ENCODE assay signal across 31 mouse cellular contexts in the genomic region with DNA sequence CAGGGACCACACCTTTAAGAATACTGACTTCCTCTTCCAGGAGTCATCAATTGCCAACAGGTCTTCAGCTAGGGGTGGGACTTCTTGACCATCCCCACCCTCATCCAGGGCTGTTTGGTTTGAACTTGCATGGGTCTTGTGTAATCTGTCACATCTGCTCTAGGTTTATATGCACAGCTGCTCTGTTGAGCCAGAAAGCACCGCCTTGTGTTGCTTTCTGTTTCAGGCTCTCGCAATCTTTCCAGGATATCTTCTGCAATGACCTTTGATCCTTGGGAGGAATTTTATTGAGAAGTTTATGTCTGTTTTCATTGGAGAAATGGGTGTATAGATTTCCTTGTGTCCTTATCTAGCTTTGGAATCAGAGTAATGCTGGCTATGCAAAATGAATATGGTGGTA.
"Had no signal": no experiment of that assay in that cellular context is flagged by ENCODE, and none has a peak within 500 bp of the region (broad histone marks: within the 10 kb centered on the region; RNA-seq: fewer than 3 reads in every experiment).

No protein-coding gene starts in this region.

- H3K9ac ChIP-seq: limb, embryonic 12.5 days; limb, embryonic 13.5 days; limb, embryonic 15.5 days; liver, embryonic 12.5 days; liver, embryonic 13.5 days; liver, embryonic 14.5 days; liver, embryonic 15.5 days; liver, postnatal 0 days; lung, embryonic 14.5 days; lung, embryonic 15.5 days; midbrain, embryonic 12.5 days; midbrain, embryonic 13.5 days; midbrain, embryonic 15.5 days had no signal

- DNase-seq: left cerebral cortex, postnatal 4 days; liver; liver, embryonic 13.5 days; liver, postnatal 0 days; lung, adult 18-20 months; lung, adult 2 months; lung, embryonic 14.5 days; lung, postnatal 10 days; lung, postnatal 14 days; lung, postnatal 36 days; lung, postnatal 4 days; midbrain, embryonic 14.5 days had no signal

- H3K27ac ChIP-seq: limb, embryonic 10.5 days; limb, embryonic 12.5 days; limb, embryonic 13.5 days; limb, embryonic 15.5 days; liver, embryonic 12.5 days; liver, embryonic 13.5 days; liver, embryonic 14.5 days; liver, embryonic 15.5 days; lung, embryonic 15.5 days; macrophage; midbrain, embryonic 10.5 days; midbrain, embryonic 12.5 days; midbrain, embryonic 13.5 days; midbrain, embryonic 15.5 days had no signal

- H3K4me2 ChIP-seq: limb, embryonic 12.5 days; limb, embryonic 13.5 days; limb, embryonic 15.5 days; liver, embryonic 11.5 days; liver, embryonic 12.5 days; liver, embryonic 13.5 days; liver, embryonic 15.5 days; lung, embryonic 14.5 days; lung, embryonic 15.5 days; midbrain, embryonic 11.5 days; midbrain, embryonic 12.5 days; midbrain, embryonic 13.5 days; midbrain, embryonic 15.5 days had no signal

- H3K27me3 ChIP-seq: limb, embryonic 12.5 days; limb, embryonic 13.5 days; limb, embryonic 15.5 days; liver, embryonic 12.5 days; liver, embryonic 13.5 days; liver, embryonic 15.5 days; lung, embryonic 15.5 days; megakaryocyte, embryonic 14.5 days; midbrain, embryonic 12.5 days; midbrain, embryonic 13.5 days; midbrain, embryonic 15.5 days had no signal

- H3K9me3 ChIP-seq: limb, embryonic 10.5 days; limb, embryonic 12.5 days; limb, embryonic 13.5 days; limb, embryonic 15.5 days; liver, embryonic 12.5 days; liver, embryonic 13.5 days; liver, embryonic 15.5 days; lung, embryonic 15.5 days; midbrain, embryonic 10.5 days; midbrain, embryonic 12.5 days; midbrain, embryonic 13.5 days; midbrain, embryonic 15.5 days had no signal

- H3K36me3 ChIP-seq: limb, embryonic 10.5 days; limb, embryonic 12.5 days; limb, embryonic 13.5 days; limb, embryonic 15.5 days; liver, embryonic 12.5 days; liver, embryonic 13.5 days; liver, embryonic 15.5 days; lung, embryonic 15.5 days; midbrain, embryonic 10.5 days; midbrain, embryonic 12.5 days; midbrain, embryonic 13.5 days; midbrain, embryonic 15.5 days had no signal

- ATAC-seq: liver, embryonic 12.5 days; liver, postnatal 0 days; lung, postnatal 0 days; midbrain, embryonic 13.5 days; midbrain, embryonic 15.5 days; midbrain, embryonic 16.5 days had no signal

- H3K4me1 ChIP-seq: limb, embryonic 10.5 days; limb, embryonic 12.5 days; limb, embryonic 13.5 days; limb, embryonic 15.5 days; liver, embryonic 12.5 days; liver, embryonic 13.5 days; liver, embryonic 15.5 days; megakaryocyte, embryonic 14.5 days; midbrain, embryonic 10.5 days; midbrain, embryonic 12.5 days; midbrain, embryonic 13.5 days; midbrain, embryonic 15.5 days had no signal

- H3K4me3 ChIP-seq: limb, embryonic 10.5 days; limb, embryonic 12.5 days; limb, embryonic 13.5 days; limb, embryonic 15.5 days; liver, embryonic 12.5 days; liver, embryonic 13.5 days; liver, embryonic 15.5 days; lung, embryonic 15.5 days; megakaryocyte, embryonic 14.5 days; midbrain, embryonic 10.5 days; midbrain, embryonic 12.5 days; midbrain, embryonic 13.5 days; midbrain, embryonic 15.5 days; myocyte had no signal
